Comparison of ENCODE assay signal across 10 mouse cellular contexts in genomic region chr17:36418091-36418754, GRCm38 (mm10). TPM values are rescaled to one million over a fixed set of nuclear protein-coding genes. Genes with fewer than 3 reads are reported as not detected.
DNase-seq lines count a peak whose midpoint lies in the region; ATAC-seq and TF ChIP-seq lines count a peak whose summit lies in the region.
"Had no signal": no experiment of that assay in that cellular context is flagged by ENCODE, and none has a peak within 500 bp of the region (broad histone marks: within the 10 kb centered on the region; RNA-seq: fewer than 3 reads in every experiment).

No protein-coding gene starts in this region.

- no peak overlapping the region for H3K4me3 ChIP-seq in intestine, postnatal 0 days (ENCODE audit: low read depth, low read length)
- no peak overlapping the region for H3K4me3 ChIP-seq in intestine, embryonic 15.5 days (replicated peaks)
- no peak overlapping the region for H3K4me3 ChIP-seq in E14TG2a.4 (replicated peaks; ENCODE audit: low read length)
- H3K4me3 ChIP-seq in heart, postnatal 0 days (ENCODE audit: low read depth, low read length) = no peak overlapping the region
- no peak overlapping the region for H3K4me3 ChIP-seq in neural tube, embryonic 15.5 days (replicated peaks)
- no peak overlapping the region for H3K4me3 ChIP-seq in intestine, embryonic 16.5 days (ENCODE audit: low read length)
- H3K4me3 ChIP-seq: embryonic facial prominence, embryonic 13.5 days had no signal

- TF ChIP-seq EP300 in heart, postnatal 0 days (IDR thresholded peaks at IDR 0.05; ENCODE audit: low read depth) = no peak

- H3K9ac ChIP-seq in intestine, postnatal 0 days (ENCODE audit: low read depth, low read length) = no peak overlapping the region
- H3K9ac ChIP-seq in intestine, embryonic 15.5 days = no peak overlapping the region
- no peak overlapping the region for H3K9ac ChIP-seq in heart, postnatal 0 days (replicated peaks; ENCODE audit: low read depth, low read length)
- no peak overlapping the region for H3K9ac ChIP-seq in neural tube, embryonic 15.5 days (replicated peaks)
- H3K9ac ChIP-seq in intestine, embryonic 16.5 days (ENCODE audit: low read depth, low read length) = no peak overlapping the region
- H3K9ac ChIP-seq: embryonic facial prominence, embryonic 13.5 days had no signal

- 16% methylated on average over 4 of the region's 4 CpGs for WGBS in intestine, postnatal 0 days
- 27% methylated on average over 4 of the region's 4 CpGs for WGBS in intestine, embryonic 15.5 days
- 20% methylated on average over 4 of the region's 4 CpGs for WGBS in heart, postnatal 0 days
- WGBS in neural tube, embryonic 15.5 days = 19% methylated on average over 4 of the region's 4 CpGs
- 15% methylated on average over 4 of the region's 4 CpGs for WGBS in intestine, embryonic 16.5 days

- H3K36me3 ChIP-seq in intestine, postnatal 0 days (ENCODE audit: control insufficient read depth, insufficient read depth) = no peaks in the 10 kb centered on the region
- no peaks in the 10 kb centered on the region for H3K36me3 ChIP-seq in intestine, embryonic 15.5 days
- H3K36me3 ChIP-seq in E14TG2a.4 (ENCODE audit: insufficient read depth, low read length) = no peaks in the 10 kb centered on the region
- H3K36me3 ChIP-seq in heart, postnatal 0 days (replicated peaks; ENCODE audit: control insufficient read depth, insufficient read depth, low read length) = no peaks in the 10 kb centered on the region
- no peaks in the 10 kb centered on the region for H3K36me3 ChIP-seq in neural tube, embryonic 15.5 days
- H3K36me3 ChIP-seq in intestine, embryonic 16.5 days (ENCODE audit: control insufficient read depth, insufficient read depth, low read length) = no peaks in the 10 kb centered on the region
- H3K36me3 ChIP-seq: embryonic facial prominence, embryonic 13.5 days had no signal

- peak; percentile 86 for TF ChIP-seq CTCF in intestine, postnatal 0 days (IDR thresholded peaks at IDR 0.05; ENCODE audit: low read depth)
- peak; percentile 68 for TF ChIP-seq CTCF in E14TG2a.4 (conservative IDR thresholded peaks at IDR 0.05; ENCODE audit: low read length)
- peak; percentile 82 for TF ChIP-seq CTCF in heart, postnatal 0 days (IDR thresholded peaks at IDR 0.05; ENCODE audit: low read depth)

- no peak overlapping the region for H3K4me2 ChIP-seq in intestine, postnatal 0 days (replicated peaks; ENCODE audit: low read depth)
- H3K4me2 ChIP-seq in intestine, embryonic 15.5 days (replicated peaks) = no peak overlapping the region
- no peak overlapping the region for H3K4me2 ChIP-seq in heart, postnatal 0 days (ENCODE audit: low read depth, low read length)
- H3K4me2 ChIP-seq in neural tube, embryonic 15.5 days = no peak overlapping the region
- no peak overlapping the region for H3K4me2 ChIP-seq in intestine, embryonic 16.5 days (ENCODE audit: low read depth, low read length)
- H3K4me2 ChIP-seq: embryonic facial prominence, embryonic 13.5 days had no signal

- H3K4me1 ChIP-seq in intestine, postnatal 0 days (replicated peaks; ENCODE audit: control insufficient read depth, insufficient read depth, low read length) = no peaks in the 10 kb centered on the region
- H3K4me1 ChIP-seq in intestine, embryonic 15.5 days (replicated peaks) = no peaks in the 10 kb centered on the region
- no peaks in the 10 kb centered on the region for H3K4me1 ChIP-seq in E14TG2a.4 (replicated peaks; ENCODE audit: low read depth, low read length)
- no peaks in the 10 kb centered on the region for H3K4me1 ChIP-seq in heart, postnatal 0 days (ENCODE audit: control insufficient read depth, insufficient read depth)
- no peaks in the 10 kb centered on the region for H3K4me1 ChIP-seq in neural tube, embryonic 15.5 days
- H3K4me1 ChIP-seq in intestine, embryonic 16.5 days (ENCODE audit: control insufficient read depth, insufficient read depth, low read length) = no peaks in the 10 kb centered on the region
- H3K4me1 ChIP-seq: embryonic facial prominence, embryonic 13.5 days had no signal

- no peak for ATAC-seq in intestine, postnatal 0 days
- ATAC-seq in intestine, embryonic 15.5 days = no peak
- ATAC-seq in heart, postnatal 0 days (ENCODE audit: insufficient read depth, low read depth) = no peak
- peak; percentile 47; the same call in 1 of the 2 replicates for ATAC-seq in neural tube, embryonic 15.5 days (ENCODE audit: low FRiP score)
- ATAC-seq in intestine, embryonic 16.5 days = no peak

- no peak overlapping the region for H3K27ac ChIP-seq in intestine, postnatal 0 days (ENCODE audit: low read depth, low read length)
- no peak overlapping the region for H3K27ac ChIP-seq in intestine, embryonic 15.5 days
- no peak overlapping the region for H3K27ac ChIP-seq in heart, postnatal 0 days (ENCODE audit: low read depth)
- no peak overlapping the region for H3K27ac ChIP-seq in neural tube, embryonic 15.5 days (replicated peaks)
- H3K27ac ChIP-seq in intestine, embryonic 16.5 days (ENCODE audit: low read length) = no peak overlapping the region
- H3K27ac ChIP-seq: embryonic facial prominence, embryonic 13.5 days had no signal

- DNase-seq in cerebellum, adult 18-20 months = peak; percentile 30 to 38
- peak; percentile 50 for DNase-seq in heart, postnatal 0 days (ENCODE audit: low spot score)
- peak; percentile 1 to 36 for DNase-seq in left cerebral cortex, adult 9 months (ENCODE audit: low spot score in 2 of 2)

- H3K27me3 ChIP-seq in intestine, postnatal 0 days (replicated peaks; ENCODE audit: control insufficient read depth, insufficient read depth, low read length) = no peaks in the 10 kb centered on the region
- no peaks in the 10 kb centered on the region for H3K27me3 ChIP-seq in intestine, embryonic 15.5 days (replicated peaks)
- 0 out of 2 replicates have a peak, but pooled peaks cover 4% of the 10 kb centered on the region for H3K27me3 ChIP-seq in E14TG2a.4 (ENCODE audit: insufficient read depth, low read length)
- no peaks in the 10 kb centered on the region for H3K27me3 ChIP-seq in heart, postnatal 0 days (ENCODE audit: control insufficient read depth, insufficient read depth, low read length)
- 0 out of 2 replicates have a peak, but pooled peaks cover 4% of the 10 kb centered on the region for H3K27me3 ChIP-seq in neural tube, embryonic 15.5 days (replicated peaks)
- no peaks in the 10 kb centered on the region for H3K27me3 ChIP-seq in intestine, embryonic 16.5 days (replicated peaks; ENCODE audit: control insufficient read depth, insufficient read depth, low read length)
- H3K27me3 ChIP-seq: embryonic facial prominence, embryonic 13.5 days had no signal

- no peaks in the 10 kb centered on the region for H3K9me3 ChIP-seq in intestine, postnatal 0 days (ENCODE audit: control insufficient read depth)
- H3K9me3 ChIP-seq in intestine, embryonic 15.5 days = no peaks in the 10 kb centered on the region
- peaks cover 12% of the 10 kb centered on the region for H3K9me3 ChIP-seq in E14TG2a.4 (ENCODE audit: low read length)
- H3K9me3 ChIP-seq in heart, postnatal 0 days (replicated peaks; ENCODE audit: control insufficient read depth, low read length) = no peaks in the 10 kb centered on the region
- H3K9me3 ChIP-seq in neural tube, embryonic 15.5 days (replicated peaks) = no peaks in the 10 kb centered on the region
- no peaks in the 10 kb centered on the region for H3K9me3 ChIP-seq in intestine, embryonic 16.5 days (ENCODE audit: control insufficient read depth, low read length)

RNA-seq across cellular contexts. Expression of gene H2-M10.4, which starts 43.9 kb away (rescaled TPM):
- not detected in 2 replicates for polyA plus RNA-seq in intestine, postnatal 0 days (2015; fragmentation: Nextera tagmentation; extraction: Ambion mirVana)
- polyA plus RNA-seq in intestine, embryonic 15.5 days (2015; fragmentation: Nextera tagmentation; extraction: Ambion mirVana) = not detected in 2 replicates
- not detected in 2 replicates for total RNA-seq in heart, postnatal 0 days (2014; rRNA removed; ENCODE audit: low replicate concordance)
- not detected in 2 replicates for polyA plus RNA-seq in heart, postnatal 0 days (2015; fragmentation: Nextera tagmentation; extraction: Ambion mirVana)
- polyA plus RNA-seq in neural tube, embryonic 15.5 days (2015; fragmentation: Nextera tagmentation; extraction: Ambion mirVana) = not detected in 2 replicates
- not detected in 2 replicates for polyA plus RNA-seq in intestine, embryonic 16.5 days (2015; fragmentation: Nextera tagmentation; extraction: Ambion mirVana)
- polyA plus RNA-seq: embryonic facial prominence, embryonic 13.5 days; liver, embryonic 16.5 days had no signal

RNA-seq across cellular contexts. Expression of gene H2-M10.3, which starts 50.0 kb away (rescaled TPM):
- not detected in 2 replicates for polyA plus RNA-seq in intestine, postnatal 0 days (2015; fragmentation: Nextera tagmentation; extraction: Ambion mirVana)
- not detected in 2 replicates for polyA plus RNA-seq in intestine, embryonic 15.5 days (2015; fragmentation: Nextera tagmentation; extraction: Ambion mirVana)
- not detected in 2 replicates for total RNA-seq in heart, postnatal 0 days (2014; rRNA removed; ENCODE audit: low replicate concordance)
- not detected in 2 replicates for polyA plus RNA-seq in heart, postnatal 0 days (2015; fragmentation: Nextera tagmentation; extraction: Ambion mirVana)
- not detected in 2 replicates for polyA plus RNA-seq in neural tube, embryonic 15.5 days (2015; fragmentation: Nextera tagmentation; extraction: Ambion mirVana)
- polyA plus RNA-seq in intestine, embryonic 16.5 days (2015; fragmentation: Nextera tagmentation; extraction: Ambion mirVana) = not detected in 2 replicates
- polyA plus RNA-seq: embryonic facial prominence, embryonic 13.5 days; liver, embryonic 16.5 days had no signal
